Comparison of ENCODE assay signal across 9 mouse cellular contexts in the genomic region with DNA sequence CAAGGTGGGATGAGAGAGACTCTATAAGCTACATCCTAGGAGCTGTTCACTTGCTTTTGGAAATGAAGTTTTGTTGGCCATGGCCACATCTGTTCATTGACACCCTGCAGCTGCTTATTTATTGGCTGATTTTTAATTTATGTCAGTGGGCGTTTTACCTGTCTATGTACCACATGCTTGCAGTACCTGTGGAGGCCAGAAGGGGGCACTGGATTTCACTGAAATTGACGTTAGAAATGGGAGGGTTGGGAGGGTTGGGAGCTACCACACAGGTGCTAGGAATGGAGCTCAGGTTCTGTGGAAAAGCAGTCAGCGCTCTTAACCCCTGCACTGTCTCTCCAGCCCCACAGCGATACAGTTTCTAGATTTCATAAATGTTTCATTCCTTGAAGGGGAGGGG.
DNase-seq lines count a peak whose midpoint lies in the region; ATAC-seq lines count a peak whose summit lies in the region.
"Had no signal": no experiment of that assay in that cellular context is flagged by ENCODE, and none has a peak within 500 bp of the region (broad histone marks: within the 10 kb centered on the region; RNA-seq: fewer than 3 reads in every experiment).

No protein-coding gene starts in this region.

- no peak overlapping the region for H3K9ac ChIP-seq in midbrain, embryonic 15.5 days
- no peak overlapping the region for H3K9ac ChIP-seq in forebrain, embryonic 13.5 days
- H3K9ac ChIP-seq: limb, embryonic 15.5 days had no signal

- no peak for ATAC-seq in midbrain, embryonic 15.5 days (replicated peaks)
- ATAC-seq in forebrain, embryonic 13.5 days = no peak

- H3K27ac ChIP-seq in midbrain, embryonic 10.5 days (replicated peaks) = no peak overlapping the region
- H3K27ac ChIP-seq in midbrain, embryonic 15.5 days = no peak overlapping the region
- no peak overlapping the region for H3K27ac ChIP-seq in forebrain, embryonic 13.5 days
- H3K27ac ChIP-seq: limb, embryonic 15.5 days had no signal

- H3K9me3 ChIP-seq in midbrain, embryonic 10.5 days (replicated peaks) = no peaks in the 10 kb centered on the region
- H3K9me3 ChIP-seq in midbrain, embryonic 15.5 days = no peaks in the 10 kb centered on the region
- no peaks in the 10 kb centered on the region for H3K9me3 ChIP-seq in forebrain, embryonic 13.5 days (replicated peaks)
- H3K9me3 ChIP-seq: limb, embryonic 15.5 days had no signal

- no peaks in the 10 kb centered on the region; the same call in 1 of the 2 replicates for H3K27me3 ChIP-seq in midbrain, embryonic 10.5 days (ENCODE audit: low read depth, poor library complexity, severe bottlenecking)
- H3K27me3 ChIP-seq in midbrain, embryonic 15.5 days (replicated peaks) = no peaks in the 10 kb centered on the region
- no peaks in the 10 kb centered on the region for H3K27me3 ChIP-seq in splenic B cell, adult 2 months (ENCODE audit: control insufficient read depth, insufficient read depth, low read length, poor library complexity, severe bottlenecking)
- no peaks in the 10 kb centered on the region for H3K27me3 ChIP-seq in forebrain, embryonic 13.5 days
- H3K27me3 ChIP-seq: limb, embryonic 15.5 days had no signal

- DNase-seq in gastrocnemius, postnatal 10 days = peak; percentile 19
- no peak for DNase-seq in gastrocnemius, adult 8-10 months (ENCODE audit: low spot score in 2 of 2)
- DNase-seq in midbrain, embryonic 10.5 days (ENCODE audit: low spot score) = peak; percentile 24
- peak; percentile 50 for DNase-seq in embryo, embryonic 11 days
- peak; percentile 1 for DNase-seq in splenic B cell, adult 2 months (ENCODE audit: low read depth, low spot score)
- DNase-seq in frontal cortex, postnatal 10 days (ENCODE audit: low spot score in 2 of 2) = no peak

- peaks cover 34% of the 10 kb centered on the region for H3K4me1 ChIP-seq in midbrain, embryonic 10.5 days
- H3K4me1 ChIP-seq in midbrain, embryonic 15.5 days = no peaks in the 10 kb centered on the region
- peaks cover 5% of the 10 kb centered on the region for H3K4me1 ChIP-seq in forebrain, embryonic 13.5 days
- H3K4me1 ChIP-seq: limb, embryonic 15.5 days had no signal

- no peak overlapping the region for H3K4me3 ChIP-seq in midbrain, embryonic 10.5 days
- H3K4me3 ChIP-seq in midbrain, embryonic 15.5 days = no peak overlapping the region
- H3K4me3 ChIP-seq in forebrain, embryonic 13.5 days = no peak overlapping the region
- H3K4me3 ChIP-seq: limb, embryonic 15.5 days had no signal

- H3K36me3 ChIP-seq in midbrain, embryonic 10.5 days = no peaks in the 10 kb centered on the region
- no peaks in the 10 kb centered on the region for H3K36me3 ChIP-seq in midbrain, embryonic 15.5 days (replicated peaks)
- no peaks in the 10 kb centered on the region for H3K36me3 ChIP-seq in splenic B cell, adult 2 months (ENCODE audit: control insufficient read depth, insufficient read depth, low read length, poor library complexity, severe bottlenecking)
- no peaks in the 10 kb centered on the region for H3K36me3 ChIP-seq in forebrain, embryonic 13.5 days (ENCODE audit: poor library complexity, severe bottlenecking)
- H3K36me3 ChIP-seq: limb, embryonic 15.5 days had no signal

- 53% methylated on average over 4 of the region's 4 CpGs for WGBS in midbrain, embryonic 10.5 days
- 50% methylated on average over 4 of the region's 4 CpGs for WGBS in midbrain, embryonic 15.5 days
- 47% methylated on average over 4 of the region's 4 CpGs for WGBS in forebrain, embryonic 13.5 days

- no peak overlapping the region for H3K4me2 ChIP-seq in midbrain, embryonic 15.5 days
- no peak overlapping the region for H3K4me2 ChIP-seq in forebrain, embryonic 13.5 days
- H3K4me2 ChIP-seq: limb, embryonic 15.5 days had no signal

Comparison
In these comparisons a context has a peak if more than half of its experiments do, and no peak if none do; other contexts are left out.
1. DNase-seq: peak in gastrocnemius, postnatal 10 days (single experiment), midbrain, embryonic 10.5 days (single experiment), embryo, embryonic 11 days (single experiment) and splenic B cell, adult 2 months (single experiment); none in gastrocnemius, adult 8-10 months (0 of 2) and frontal cortex, postnatal 10 days (0 of 2).